Mouse (Mus musculus) 3T3-L1 (cell line): ENCODE data around the gene Slc35b1.

ENCODE experiments used
- DNase-seq: peaks from one replicate; pipeline ENCODE4 v3.0.0-alpha.2; 2015; ENCODE audit warnings: low read depth, low spot score

The Slc35b1 gene

GRCm38 (mm10) chr11:95423505-95423904 lies 39.0 kb downstream of the Slc35b1 start:
- DNase-seq: no peak

- no peak for DNase-seq
These were observed 46.9 kb downstream of the Slc35b1 start for GRCm38 (mm10) chr11:95431344-95431743.

GRCm38 (mm10) chr11:95432194-95432593 lies 47.7 kb downstream of the Slc35b1 start:
- peak; percentile 76 for DNase-seq
